Mouse (Mus musculus) liver, embryonic 14.5 days (tissue): ENCODE measurements around the gene Gm20489. TPM values are rescaled to one million over a fixed set of nuclear protein-coding genes. Genes with fewer than 3 reads are reported as not detected.

Experiments used
- ATAC-seq: fragments of 200-750 bp; cut with Nextera tagmentation; 2 replicates; pipeline ENCODE4 v1.8.0; 2017; ENCODE audit warnings: moderate number of reproducible peaks, mild to moderate bottlenecking, moderate library complexity; ENCODE audit not compliant: insufficient read depth
- DNase-seq, 3 experiments: peaks; one replicate each; pipeline ENCODE4 v3.0.0-alpha.2; 2012 to 2013; ENCODE audit warnings: low read depth in 3 of 3, low spot score in 3 of 3
- H3K27ac ChIP-seq: fragments of 300-500 bp; sonication (generic); 2 replicates; pipeline ENCODE4 v1.5.1; 2014; ENCODE audit warnings: moderate library complexity, mild to moderate bottlenecking, control low read depth, inconsistent platforms
- H3K27me3 ChIP-seq: fragments of 300-500 bp; sonication (generic); 2 replicates; pipeline ENCODE4 v1.6.1; 2014; ENCODE audit warnings: mild to moderate bottlenecking, low read length, moderate library complexity; ENCODE audit not compliant: control insufficient read depth, insufficient read depth
- H3K36me3 ChIP-seq: fragments of 300-500 bp; sonication (generic); replicated peaks from 2 replicates; pipeline ENCODE4 v1.6.1; 2014; ENCODE audit warnings: low read depth; ENCODE audit not compliant: control insufficient read depth, insufficient read depth
- H3K4me1 ChIP-seq, 2 experiments: fragments of 200-500 bp in 1 of 2; fragments of 300-500 bp in 1 of 2; sonication (generic) in 1 of 2; replicated peaks; 2 replicates each; pipeline ENCODE4 v1.6.1; 2012 to 2014; ENCODE audit warnings: antibody characterized with exemption in 1 of 2, inconsistent platforms in 1 of 2, low read length in 1 of 2; ENCODE audit not compliant: control insufficient read depth in 2 of 2, insufficient read depth in 2 of 2
- H3K4me2 ChIP-seq: fragments of 300-500 bp; sonication (generic); 2 replicates; pipeline ENCODE4 v1.6.1; 2014; ENCODE audit warnings: low read depth, mild to moderate bottlenecking, control low read depth, moderate library complexity
- H3K4me3 ChIP-seq, 2 experiments: fragments of 200-500 bp in 1 of 2; fragments of 300-500 bp in 1 of 2; sonication (generic) in 1 of 2; 2 replicates each; pipeline ENCODE4 v1.5.1; 2012 to 2014; ENCODE audit warnings: low read depth in 2 of 2, low read length in 2 of 2, mild to moderate bottlenecking in 2 of 2, control low read depth in 1 of 2, inconsistent platforms in 1 of 2, moderate library complexity in 1 of 2; ENCODE audit not compliant: insufficient read depth in 1 of 2
- H3K9ac ChIP-seq: fragments of 300-500 bp; sonication (generic); replicated peaks from 2 replicates; pipeline ENCODE4 v1.6.1; 2014; ENCODE audit warnings: mild to moderate bottlenecking, control low read depth, moderate library complexity
- H3K9me3 ChIP-seq: fragments of 300-500 bp; sonication (generic); 2 replicates; pipeline ENCODE4 v1.6.1; 2016; ENCODE audit warnings: low read length, mixed read lengths; ENCODE audit not compliant: control insufficient read depth
- CTCF ChIP-seq: IDR thresholded peaks from 2 replicates; pipeline ENCODE4 v1.5.1; 2016; ENCODE audit warnings: antibody characterized with exemption, low read depth, control low read depth
- EP300 ChIP-seq: IDR thresholded peaks from 2 replicates; pipeline ENCODE4 v1.6.1; 2016; ENCODE audit warnings: antibody characterized with exemption, low read depth
- WGBS: fragments of 180-500 bp; shearing (Covaris S2); extraction: QIAGEN DNeasy Blood & Tissue Kit; methylation state at CpG from one replicate; pipeline ENCODE4 v1.1.7; 2014; ENCODE audit not compliant: insufficient replicate concordance; 5-methylcytosine and 5-hydroxymethylcytosine counted together
- polyA plus RNA-seq, 2 experiments: library from polyadenylated mRNA; depleted of rRNA in 1 of 2; stranded (reverse) in 1 of 2; unstranded in 1 of 2; fragments of >200 nt; fragmentation: Nextera tagmentation in 1 of 2; extraction: Ambion mirVana in 1 of 2; gene quantifications; 2 replicates each; pipeline versions ENCODE4 v1.2.1 to v1.2.3; 2012 to 2014

Gene Gm20489
- polyA plus RNA-seq (2012; rRNA removed) (not detected in 2 replicates), polyA plus RNA-seq (2014; fragmentation: Nextera tagmentation; extraction: Ambion mirVana) (not detected in 2 replicates)

DNA sequence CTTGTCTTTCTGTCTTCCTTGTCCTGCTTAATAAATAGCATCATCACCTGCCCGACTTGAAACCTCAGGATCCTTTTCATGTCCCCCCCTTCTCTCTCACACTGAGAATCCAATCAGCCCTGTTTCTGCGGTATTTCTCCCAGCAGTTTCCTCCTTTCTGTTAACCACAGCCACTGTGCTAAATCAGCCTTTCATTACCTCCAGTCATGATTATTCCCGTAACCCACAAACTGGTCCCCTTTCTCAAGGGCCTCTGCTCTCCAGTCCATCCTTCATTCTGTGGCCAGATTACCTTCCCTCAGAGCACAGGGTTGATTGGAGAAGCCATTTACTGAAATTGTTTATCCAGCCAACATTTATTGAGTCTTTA lies at the start of gene Gm20489:
Gm20489 (minus strand) TSS at position 269 of the 370 bp plus-strand sequence.
- Histone ChIP-seq H3K27ac (no peak within 1 kb of the TSS), H3K4me3 (peak within 1 kb of the TSS; percentile 10 to 35; a peak in 2 of 4 replicates), H3K9ac (no peak within 1 kb of the TSS), H3K4me1 (peaks cover 0 to 15% of the 10 kb centered on the region in 2 experiments; a peak in 2 of 4 replicates), H3K4me2 (peak within 1 kb of the TSS; percentile 19; the same call in 1 of the 2 replicates), H3K9me3 (no peaks in the 10 kb centered on the region), H3K27me3 (no peaks in the 10 kb centered on the region; the same call in 1 of the 2 replicates), H3K36me3 (no peaks in the 10 kb centered on the region)
- ATAC-seq (no peak), DNase-seq (no peak)
- no peak for TF ChIP-seq CTCF
- no peak for TF ChIP-seq EP300
- 24% methylated on average over 3 of the region's 3 CpGs for WGBS

DNA sequence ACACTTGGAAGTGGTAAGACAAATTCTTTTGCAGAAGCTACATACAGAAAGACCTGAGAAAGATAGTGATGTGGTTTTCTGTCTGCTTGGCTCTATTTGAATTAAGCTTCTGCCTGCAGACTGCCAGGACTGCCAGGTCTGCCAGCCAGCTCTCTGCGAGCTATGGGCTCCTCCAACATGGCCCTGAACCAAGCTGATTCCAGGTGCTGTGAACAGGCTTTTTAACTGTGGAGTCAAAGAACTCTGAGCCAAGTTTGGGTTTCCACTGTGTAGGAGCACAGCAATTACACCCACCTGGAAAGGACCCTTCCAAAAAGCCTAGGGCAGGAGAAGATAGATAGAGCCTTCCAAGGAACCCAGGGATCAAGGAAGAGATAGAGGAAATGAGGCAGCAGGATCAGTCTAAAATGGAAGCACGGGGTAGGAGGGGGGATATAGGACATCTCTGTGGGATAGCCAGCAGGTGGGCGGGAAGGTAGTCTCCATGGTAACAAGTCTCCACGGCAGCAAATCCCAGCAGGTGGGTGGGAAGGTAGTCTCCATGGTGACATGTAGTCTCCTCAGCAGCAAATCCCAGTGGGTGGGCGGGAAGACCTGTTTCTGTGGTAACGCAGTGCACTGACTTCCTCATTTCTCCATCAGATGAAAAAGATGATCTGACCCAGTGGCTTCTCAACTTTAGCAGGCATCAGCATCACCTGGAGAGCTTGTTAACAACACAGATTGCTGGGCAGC lies 45.0 kb upstream of the Gm20489 start:
- WGBS = 23% methylated on average over 6 of the region's 6 CpGs
- Histone ChIP-seq H3K27ac (no peak overlapping the region), H3K27me3 (no peaks in the 10 kb centered on the region)

GRCm38 (mm10) chrX:101309299-101309698 lies 40.5 kb upstream of the Gm20489 start:
- H3K27me3 ChIP-seq = no peaks in the 10 kb centered on the region; the same call in 1 of the 2 replicates
- WGBS = 73% methylated on average over 5 of the region's 5 CpGs

More for the DNA sequence above, 45.0 kb upstream of the Gm20489 start:
- ATAC-seq (no peak), DNase-seq (no peak)
- H3K4me1 ChIP-seq = no peaks in the 10 kb centered on the region
- H3K9me3 ChIP-seq = no peaks in the 10 kb centered on the region
- TF ChIP-seq EP300 = no peak
- TF ChIP-seq CTCF = no peak
- H3K4me2 ChIP-seq = no peak overlapping the region
- no peaks in the 10 kb centered on the region for H3K36me3 ChIP-seq
- H3K4me3 ChIP-seq = no peak overlapping the region
- no peak overlapping the region for H3K9ac ChIP-seq

DNA sequence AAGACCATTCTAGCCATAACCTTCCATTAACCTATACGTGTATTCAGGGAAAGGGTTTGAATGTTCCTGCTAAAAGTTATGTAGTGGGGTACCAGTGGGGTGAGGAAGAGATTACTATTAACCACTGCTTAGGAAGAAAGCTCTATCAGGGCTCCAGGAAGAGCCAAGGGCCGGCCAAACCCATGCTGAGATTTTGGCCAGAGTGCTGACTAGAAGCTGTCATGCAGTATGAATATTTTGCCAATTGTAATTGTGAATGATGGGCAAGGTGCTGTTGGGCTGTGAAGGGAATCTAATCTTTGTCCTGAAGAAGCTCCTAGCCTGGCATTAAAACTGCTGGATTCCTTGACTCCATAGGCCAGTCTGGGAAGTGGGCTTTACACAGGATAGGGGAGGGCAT lies 35.8 kb upstream of the Gm20489 start:
- Histone ChIP-seq H3K9ac (no peak overlapping the region), H3K4me1 (no peaks in the 10 kb centered on the region), H3K4me2 (no peak overlapping the region), H3K27ac (no peak overlapping the region), H3K4me3 (no peak overlapping the region), H3K36me3 (no peaks in the 10 kb centered on the region), H3K27me3 (no peaks in the 10 kb centered on the region; the same call in 1 of the 2 replicates), H3K9me3 (no peaks in the 10 kb centered on the region)
- TF ChIP-seq CTCF (no peak), EP300 (no peak)
- no peak for ATAC-seq
- WGBS = 44% methylated on average over 2 of the region's 2 CpGs
- no peak for DNase-seq

More at GRCm38 (mm10) chrX:101309299-101309698, 40.5 kb upstream of the Gm20489 start:
- H3K9me3 ChIP-seq = no peaks in the 10 kb centered on the region
- TF ChIP-seq CTCF (no peak), EP300 (no peak)
- H3K4me2 ChIP-seq = no peak overlapping the region
- H3K36me3 ChIP-seq = no peaks in the 10 kb centered on the region
- H3K27ac ChIP-seq = no peak overlapping the region
- DNase-seq (no peak), ATAC-seq (no peak)
- H3K9ac ChIP-seq = no peak overlapping the region
- H3K4me1 ChIP-seq = no peaks in the 10 kb centered on the region
- H3K4me3 ChIP-seq = no peak overlapping the region

DNA sequence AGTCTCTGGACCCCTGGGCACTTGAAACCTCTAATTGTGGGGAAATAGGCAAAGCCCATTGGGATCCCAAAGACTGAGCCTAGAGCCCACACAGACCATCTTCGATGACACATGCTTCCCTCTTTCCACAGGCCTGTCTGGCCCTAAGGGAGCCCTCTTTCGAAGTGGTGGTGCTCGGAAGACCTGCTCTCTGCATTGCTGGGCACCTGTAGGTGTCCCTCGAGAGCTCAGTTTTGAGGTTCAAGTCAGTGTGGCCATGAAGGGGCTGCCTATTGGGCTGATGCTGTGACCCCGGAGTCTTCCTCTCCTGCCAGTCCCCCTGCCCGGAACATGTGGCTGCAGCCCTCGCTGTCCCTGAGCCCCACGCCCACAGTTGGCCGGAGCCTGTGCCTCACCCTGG lies 32.8 kb upstream of the Gm20489 start:
- no peak for DNase-seq
- Histone ChIP-seq H3K4me1 (no peaks in the 10 kb centered on the region), H3K9me3 (no peaks in the 10 kb centered on the region), H3K4me2 (no peak overlapping the region), H3K9ac (no peak overlapping the region), H3K27ac (no peak overlapping the region), H3K36me3 (peaks cover 5% of the 10 kb centered on the region), H3K4me3 (no peak overlapping the region), H3K27me3 (no peaks in the 10 kb centered on the region; the same call in 1 of the 2 replicates)
- 71% methylated on average over 9 of the region's 9 CpGs for WGBS
- TF ChIP-seq CTCF (no peak), EP300 (no peak)
- no peak for ATAC-seq
